Mouse (Mus musculus): ENCODE measurements at regions not wholly inside any gene's neighbourhood (a gene's known extent, or its start where the extent isn't known, plus 50 kb on each side); places are given as distances from the start of the nearest gene placed in this dataset.
A peak's percentile ranks its signal among the peaks of the same experiment; 100 is the strongest.
"Not testable (repeated sequence)": the region's sequence is repeated elsewhere in the genome, so short reads cannot be mapped to it uniquely, and the experiment has no call there.

DNA sequence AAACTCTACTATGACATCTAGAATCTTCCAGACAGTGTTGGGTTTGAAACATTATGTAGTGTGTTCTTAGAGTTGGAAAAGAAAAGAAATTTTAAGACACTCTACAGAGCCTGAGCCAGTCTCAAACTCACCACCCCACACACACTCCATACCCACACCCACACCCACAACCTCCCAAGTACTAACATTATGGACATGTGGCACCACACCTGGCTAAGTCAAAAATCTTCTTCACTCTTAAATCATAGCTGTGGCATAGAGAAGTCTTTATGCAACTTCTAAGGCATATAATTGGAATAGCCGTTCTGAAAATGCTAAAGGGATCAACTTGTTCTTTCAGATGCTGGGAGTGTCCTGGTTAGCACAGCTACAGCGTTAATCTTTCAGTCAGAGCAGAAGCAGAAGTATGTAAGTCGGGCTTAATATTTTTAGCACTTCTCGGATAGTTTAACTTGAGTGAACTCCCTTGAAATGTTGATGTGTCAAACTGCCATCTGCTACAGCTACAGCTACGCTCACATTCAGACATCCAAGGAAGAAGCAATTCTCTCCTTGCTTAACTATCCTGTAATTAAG is 68.6 kb upstream of the Creb1 start:
- dilution Hi-C loops (cut with MboI; ENCODE audit: extremely low pct_ligation_motif_present, extremely low pct_unique_long_range_greater_than_20kb, low sequenced_read_pairs): no loop called here
- no peak for TF ChIP-seq MAZ (IDR thresholded peaks at IDR 0.05; ENCODE audit: low read depth, low read length)
- no peak for TF ChIP-seq MXI1 (IDR thresholded peaks at IDR 0.05; ENCODE audit: low read depth, low read length)
- no peak for TF ChIP-seq POLR2A (IDR thresholded peaks at IDR 0.05; ENCODE audit: low read depth, low read length)
- no peak for TF ChIP-seq BHLHE40 (IDR thresholded peaks at IDR 0.05; ENCODE audit: low read depth, low read length)
- no peak for TF ChIP-seq CHD2 (IDR thresholded peaks at IDR 0.05; ENCODE audit: low read length)
- TF ChIP-seq RAD21 (IDR thresholded peaks at IDR 0.05; ENCODE audit: low read depth, low read length): no peak
- no peak for TF ChIP-seq HCFC1 (IDR thresholded peaks at IDR 0.05; ENCODE audit: low read depth, low read length)
- TF ChIP-seq E2F4 (IDR thresholded peaks at IDR 0.05; ENCODE audit: insufficient replicate concordance, low read depth, low read length): no peak
- TF ChIP-seq ZNF384 (IDR thresholded peaks at IDR 0.05; ENCODE audit: low read depth, low read length): no peak
- no peak overlapping the region for H3K4me2 ChIP-seq (ENCODE audit: insufficient read depth, low read depth, poor library complexity, severe bottlenecking)

DNA sequence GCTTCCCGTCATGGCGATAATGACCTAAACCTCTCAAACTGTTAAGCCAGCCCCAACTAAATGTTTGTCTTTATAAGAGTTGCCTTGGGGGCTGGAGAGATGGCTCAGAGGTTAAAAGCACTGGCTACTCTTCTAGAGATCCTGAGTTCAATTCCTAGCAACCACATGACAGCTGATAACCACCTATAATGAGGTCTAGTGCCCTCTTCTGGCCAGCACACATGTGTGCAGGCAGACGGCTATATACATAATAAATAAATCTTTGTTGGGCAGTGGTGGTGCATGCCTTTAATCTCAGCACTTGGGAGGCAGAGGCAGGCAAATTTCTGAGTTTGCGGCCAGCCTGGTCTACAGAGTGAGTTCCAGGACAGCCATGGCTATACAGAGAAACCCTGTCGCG is 70.8 kb upstream of the Creb1 start:
- dilution Hi-C loops (cut with MboI; ENCODE audit: extremely low pct_ligation_motif_present, extremely low pct_unique_long_range_greater_than_20kb, low sequenced_read_pairs); DNase-seq (ENCODE audit: extremely low read depth); H3K4me3 ChIP-seq (replicated peaks in 1 of 3; ENCODE audit: low read depth in 2 of 3, low read length in 2 of 3, poor library complexity in 1 of 3); H3K79me2 ChIP-seq (replicated peaks; ENCODE audit: control insufficient read depth, extremely low read depth, insufficient read depth, poor library complexity, severe bottlenecking); H3K36me3 ChIP-seq (replicated peaks in 1 of 2; ENCODE audit: control insufficient read depth in 1 of 2, insufficient read depth in 1 of 2, low read length in 1 of 2); H3K27me3 ChIP-seq (replicated peaks); in situ Hi-C loops (cut with MboI; ENCODE audit: low pct_ligation_motif_present, low pct_unique_long_range_greater_than_20kb, low sequenced_read_pairs); H3K4me1 ChIP-seq (ENCODE audit: control insufficient read depth in 1 of 2, insufficient read depth in 2 of 2); H3K9me3 ChIP-seq (replicated peaks; ENCODE audit: low read length); H3K4me2 ChIP-seq (ENCODE audit: insufficient read depth, low read depth, poor library complexity, severe bottlenecking); H3K9ac ChIP-seq (ENCODE audit: insufficient read depth, low read depth); H3K27ac ChIP-seq (ENCODE audit: insufficient read depth, low read depth): not testable (repeated sequence)
- TF ChIP-seq CTCF (conservative IDR thresholded peaks at IDR 0.05 in 1 of 2, IDR thresholded peaks at IDR 0.05 in 1 of 2; ENCODE audit: low read depth in 2 of 2, low read length in 2 of 2): peak in 1 of 2 experiments; percentile 29; a peak in 2 of 4 replicates

More for the DNA sequence above, 68.6 kb upstream of the Creb1 start:
- Histone ChIP-seq H3K27ac (ENCODE audit: insufficient read depth, low read depth) (no peak overlapping the region), H3K4me3 (replicated peaks in 1 of 3; ENCODE audit: low read depth in 2 of 3, low read length in 2 of 3, poor library complexity in 1 of 3) (no peak overlapping the region), H3K4me1 (ENCODE audit: control insufficient read depth in 1 of 2, insufficient read depth in 2 of 2) (no peaks in the 10 kb centered on the region), H3K79me2 (replicated peaks; ENCODE audit: control insufficient read depth, extremely low read depth, insufficient read depth, poor library complexity, severe bottlenecking) (no peaks in the 10 kb centered on the region), H3K9ac (ENCODE audit: insufficient read depth, low read depth) (no peak overlapping the region), H3K27me3 (replicated peaks) (no peaks in the 10 kb centered on the region), H3K9me3 (replicated peaks; ENCODE audit: low read length) (no peaks in the 10 kb centered on the region), H3K36me3 (replicated peaks in 1 of 2; ENCODE audit: control insufficient read depth in 1 of 2, insufficient read depth in 1 of 2, low read length in 1 of 2) (no peaks in the 10 kb centered on the region)
- in situ Hi-C loops (cut with MboI; ENCODE audit: low pct_ligation_motif_present, low pct_unique_long_range_greater_than_20kb, low sequenced_read_pairs): no loop called here
- DNase-seq (ENCODE audit: extremely low read depth): no peak

DNA sequence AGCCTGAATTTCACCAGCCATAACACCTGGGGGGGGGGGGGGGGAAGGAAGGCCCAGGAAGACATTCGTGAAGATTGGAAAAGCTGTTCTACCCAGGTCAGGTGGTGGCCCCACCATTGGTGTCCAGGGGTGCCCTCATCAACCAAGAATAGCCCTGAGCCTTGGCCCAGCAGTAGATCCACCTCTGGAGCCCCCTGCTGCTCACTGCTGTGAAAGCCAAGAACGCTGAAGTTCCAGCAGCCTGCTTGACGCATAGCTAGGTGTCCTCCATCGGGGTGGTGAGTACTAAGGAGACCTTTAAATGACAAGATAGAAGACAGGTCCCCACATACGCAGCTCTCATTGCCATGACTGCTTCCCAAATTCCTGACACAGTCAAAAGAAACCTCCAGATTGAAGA is 74.6 kb upstream of the Creb1 start:
- Histone ChIP-seq H3K27ac (ENCODE audit: insufficient read depth, low read depth) (no peak overlapping the region), H3K4me1 (ENCODE audit: control insufficient read depth in 1 of 2, insufficient read depth in 2 of 2) (no peaks in the 10 kb centered on the region), H3K4me2 (ENCODE audit: insufficient read depth, low read depth, poor library complexity, severe bottlenecking) (no peak overlapping the region), H3K36me3 (replicated peaks in 1 of 2; ENCODE audit: control insufficient read depth in 1 of 2, insufficient read depth in 1 of 2, low read length in 1 of 2) (no peaks in the 10 kb centered on the region), H3K4me3 (replicated peaks in 1 of 3; ENCODE audit: low read depth in 2 of 3, low read length in 2 of 3, poor library complexity in 1 of 3) (no peak overlapping the region), H3K27me3 (replicated peaks) (no peaks in the 10 kb centered on the region), H3K9ac (ENCODE audit: insufficient read depth, low read depth) (no peak overlapping the region), H3K79me2 (replicated peaks; ENCODE audit: control insufficient read depth, extremely low read depth, insufficient read depth, poor library complexity, severe bottlenecking) (no peaks in the 10 kb centered on the region), H3K9me3 (replicated peaks; ENCODE audit: low read length) (no peaks in the 10 kb centered on the region)
- TF ChIP-seq SMC3 (IDR thresholded peaks at IDR 0.05; ENCODE audit: low read depth, low read length): peak; percentile 30; the same call in 1 of the 2 replicates
- TF ChIP-seq ETS1 (conservative IDR thresholded peaks at IDR 0.05; ENCODE audit: low read depth, low read length): no peak
- peak in 1 of 2 experiments; percentile 37; a peak in 1 of 4 replicates for TF ChIP-seq CTCF (conservative IDR thresholded peaks at IDR 0.05 in 1 of 2, IDR thresholded peaks at IDR 0.05 in 1 of 2; ENCODE audit: low read depth in 2 of 2, low read length in 2 of 2)
- TF ChIP-seq CHD2 (IDR thresholded peaks at IDR 0.05; ENCODE audit: low read length): no peak
- TF ChIP-seq NELFE (IDR thresholded peaks at IDR 0.05; ENCODE audit: low read depth, low read length): no peak
- no peak for TF ChIP-seq ZC3H11A (IDR thresholded peaks at IDR 0.05; ENCODE audit: low read depth, low read length)
- TF ChIP-seq KAT2A (IDR thresholded peaks at IDR 0.05; ENCODE audit: insufficient replicate concordance, low read length): no peak
- TF ChIP-seq POLR2AphosphoS2 (IDR thresholded peaks at IDR 0.05; ENCODE audit: low read depth, low read length): no peak
- dilution Hi-C loops (cut with MboI; ENCODE audit: extremely low pct_ligation_motif_present, extremely low pct_unique_long_range_greater_than_20kb, low sequenced_read_pairs) (no loop called here), in situ Hi-C loops (cut with MboI; ENCODE audit: low pct_ligation_motif_present, low pct_unique_long_range_greater_than_20kb, low sequenced_read_pairs) (no loop called here)
- DNase-seq (ENCODE audit: extremely low read depth): no peak

Measured in CH12.LX (cell line).